ENCODE assay signal across 15 mouse cellular contexts in the genomic region with DNA sequence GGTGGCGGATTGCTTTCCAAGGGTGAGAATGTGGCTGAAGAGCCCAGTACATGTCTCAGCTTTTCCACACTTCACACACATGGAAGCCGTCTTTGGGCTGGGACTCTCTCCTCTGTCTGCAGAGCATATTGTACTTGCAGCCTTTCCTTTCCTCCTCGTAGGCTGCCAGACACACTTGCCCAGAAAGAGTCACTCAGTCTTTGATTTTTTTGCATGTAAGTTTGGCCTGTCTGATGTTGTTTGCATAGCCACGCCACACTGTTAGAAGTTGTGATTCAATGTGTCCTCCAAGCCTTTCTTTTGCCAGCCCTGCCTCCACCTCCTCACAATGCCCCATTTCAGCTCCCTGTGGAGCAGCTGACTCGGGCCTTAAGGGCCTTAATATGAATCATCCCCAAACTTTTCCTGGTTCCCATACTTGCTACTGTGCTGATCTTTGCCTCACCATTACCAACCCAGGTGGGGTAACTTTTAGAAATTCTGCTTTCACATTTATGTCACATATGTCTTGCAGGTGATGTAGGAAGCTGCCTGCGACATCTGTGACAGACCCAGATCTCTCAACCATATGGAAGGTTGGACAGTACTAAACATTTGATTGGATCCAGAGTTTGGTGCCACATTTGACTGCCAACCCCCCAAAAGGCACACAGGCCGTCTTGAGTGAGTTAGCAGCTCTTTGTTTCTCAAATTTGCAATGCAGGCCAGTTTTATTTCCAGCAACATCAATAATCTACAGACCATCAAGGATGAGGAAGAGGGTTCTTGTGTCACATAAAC.
DNase-seq lines count a peak whose midpoint lies in the region; ATAC-seq and TF ChIP-seq lines count a peak whose summit lies in the region.
"Had no signal": no experiment of that assay in that cellular context is flagged by ENCODE, and none has a peak within 500 bp of the region (broad histone marks: within the 10 kb centered on the region; RNA-seq: fewer than 3 reads in every experiment).

No protein-coding gene starts in this region.

- H3K9me3 ChIP-seq in forebrain, embryonic 16.5 days (ENCODE audit: control insufficient read depth, low read length) = no peaks in the 10 kb centered on the region
- H3K9me3 ChIP-seq: heart, embryonic 12.5 days had no signal

- no peak for TF ChIP-seq POLR2A in heart, adult 2 months (IDR thresholded peaks at IDR 0.05; ENCODE audit: insufficient read depth, low read depth, low read length)
- no peak for TF ChIP-seq POLR2A in brain, embryonic 14.5 days (IDR thresholded peaks at IDR 0.05; ENCODE audit: borderline replicate concordance, extremely low read depth, insufficient read depth, insufficient read length, poor library complexity, severe bottlenecking)

- TF ChIP-seq CTCF in heart, adult 2 months (IDR thresholded peaks at IDR 0.05) = no peak
- TF ChIP-seq CTCF in brain, embryonic 14.5 days (IDR thresholded peaks at IDR 0.05; ENCODE audit: borderline replicate concordance, extremely low read depth, insufficient read depth, insufficient read length) = no peak

- intact Hi-C loops in heart, postnatal 10 days (cut with DNase I) = no loop called here
- intact Hi-C loops in heart, adult 2 months (cut with DNase I) = no loop called here
- intact Hi-C loops in left cerebral cortex, postnatal 36 days (cut with DNase I) = no loop called here

- no peaks in the 10 kb centered on the region for H3K36me3 ChIP-seq in heart, adult 2 months (ENCODE audit: control insufficient read depth, insufficient read depth, low read length)
- no peaks in the 10 kb centered on the region for H3K36me3 ChIP-seq in forebrain, embryonic 16.5 days (ENCODE audit: control insufficient read depth, insufficient read depth)
- H3K36me3 ChIP-seq: heart, embryonic 12.5 days had no signal

- no peak overlapping the region for H3K4me2 ChIP-seq in forebrain, embryonic 16.5 days (ENCODE audit: low read length)
- H3K4me2 ChIP-seq: heart, embryonic 12.5 days had no signal

- ATAC-seq in forebrain, embryonic 16.5 days = peak; percentile 97

- no peaks in the 10 kb centered on the region for H3K79me2 ChIP-seq in heart, adult 2 months (replicated peaks; ENCODE audit: control insufficient read depth, insufficient read depth, low read length)

- no peak for TF ChIP-seq EP300 in heart, adult 2 months (IDR thresholded peaks at IDR 0.05; ENCODE audit: insufficient read depth, low read depth, low read length)

- no peaks in the 10 kb centered on the region for H3K27me3 ChIP-seq in heart, adult 2 months (ENCODE audit: control insufficient read depth, insufficient read depth, low read length)
- no peaks in the 10 kb centered on the region for H3K27me3 ChIP-seq in forebrain, embryonic 16.5 days (replicated peaks; ENCODE audit: control insufficient read depth, insufficient read depth, low read length)
- H3K27me3 ChIP-seq: heart, embryonic 12.5 days had no signal

- 52% methylated on average over 7 of the region's 7 CpGs for WGBS in heart, adult 2 months
- WGBS in forebrain, embryonic 16.5 days = 26% methylated on average over 7 of the region's 7 CpGs

- H3K4me3 ChIP-seq in heart, adult 2 months = no peak overlapping the region
- no peak overlapping the region for H3K4me3 ChIP-seq in forebrain, embryonic 16.5 days (replicated peaks; ENCODE audit: low read length)
- H3K4me3 ChIP-seq: gastrocnemius, adult 2 months; heart, embryonic 12.5 days had no signal

- peak; percentile 9 to 17 for DNase-seq in heart, postnatal 10 days
- no peak for DNase-seq in heart, adult 2 months
- DNase-seq in left cerebral cortex, postnatal 36 days (ENCODE audit: low spot score in 2 of 2) = peak; percentile 7 to 8
- no peak for DNase-seq in left cerebral cortex, adult 11 months (ENCODE audit: low spot score)
- DNase-seq in brain, embryonic 14.5 days (ENCODE audit: low read depth) = peak; percentile 88
- no peak for DNase-seq in cerebellum, adult 8-10 months
- DNase-seq: adrenal gland, adult 2 months; cerebellum, adult 2 months; embryo, embryonic 11 days; gastrocnemius, adult 2 months; kidney, adult 11 months; kidney, postnatal 10 days; thymus, postnatal 4 days had no signal

- H3K9ac ChIP-seq in heart, adult 2 months (ENCODE audit: low read depth, low read length) = no peak overlapping the region
- no peak overlapping the region for H3K9ac ChIP-seq in forebrain, embryonic 16.5 days (replicated peaks; ENCODE audit: low read depth, low read length)
- H3K9ac ChIP-seq: heart, embryonic 12.5 days had no signal

- H3K4me1 ChIP-seq in heart, adult 2 months (ENCODE audit: control insufficient read depth, insufficient read depth, low read length) = no peaks in the 10 kb centered on the region
- peaks cover 13% of the 10 kb centered on the region; the same call in 1 of the 2 replicates for H3K4me1 ChIP-seq in forebrain, embryonic 16.5 days (replicated peaks; ENCODE audit: control insufficient read depth, insufficient read depth, low read length)
- H3K4me1 ChIP-seq: heart, embryonic 12.5 days had no signal

- no peak overlapping the region for H3K27ac ChIP-seq in heart, adult 2 months
- H3K27ac ChIP-seq in forebrain, embryonic 16.5 days (ENCODE audit: low read length) = peak overlapping the region; percentile 90
- H3K27ac ChIP-seq: gastrocnemius, adult 2 months had no signal

Comparison
In these comparisons a context has a peak if more than half of its experiments do, and no peak if none do; other contexts are left out.
1. DNase-seq: peak in heart, postnatal 10 days (2 of 2), left cerebral cortex, postnatal 36 days (2 of 2) and brain, embryonic 14.5 days (single experiment); none in heart, adult 2 months (0 of 2), left cerebral cortex, adult 11 months (single experiment) and cerebellum, adult 8-10 months (single experiment).